Mouse (Mus musculus) gastrocnemius, adult 8-10 months (tissue): ENCODE measurements around the gene Atat1. TPM values are rescaled to one million over a fixed set of nuclear protein-coding genes. Genes with fewer than 3 reads are reported as not detected.
"Not testable (repeated sequence)": the region's sequence is repeated elsewhere in the genome, so short reads cannot be mapped to it uniquely, and the experiment has no call there.

Source experiments
- DNase-seq, 2 experiments: peaks; one replicate each; pipeline ENCODE4 v3.0.0; 2022; ENCODE audit warnings: low spot score in 2 of 2
- total RNA-seq, 4 experiments: library from RNA; stranded (reverse); gene quantifications; 2 replicates each; pipeline ENCODE4 v1.2.4; 2022

The Atat1 gene
- 1 to 10 TPM; 2.9 to 4.4 (median 3.6) TPM for total RNA-seq

GRCm38 (mm10) chr17:35909919-35910369 lies at the start of gene Atat1:
Gene Atat1, minus strand, starts transcription at chr17:35910075.
- DNase-seq, result peak; percentile 88 to 91

DNA sequence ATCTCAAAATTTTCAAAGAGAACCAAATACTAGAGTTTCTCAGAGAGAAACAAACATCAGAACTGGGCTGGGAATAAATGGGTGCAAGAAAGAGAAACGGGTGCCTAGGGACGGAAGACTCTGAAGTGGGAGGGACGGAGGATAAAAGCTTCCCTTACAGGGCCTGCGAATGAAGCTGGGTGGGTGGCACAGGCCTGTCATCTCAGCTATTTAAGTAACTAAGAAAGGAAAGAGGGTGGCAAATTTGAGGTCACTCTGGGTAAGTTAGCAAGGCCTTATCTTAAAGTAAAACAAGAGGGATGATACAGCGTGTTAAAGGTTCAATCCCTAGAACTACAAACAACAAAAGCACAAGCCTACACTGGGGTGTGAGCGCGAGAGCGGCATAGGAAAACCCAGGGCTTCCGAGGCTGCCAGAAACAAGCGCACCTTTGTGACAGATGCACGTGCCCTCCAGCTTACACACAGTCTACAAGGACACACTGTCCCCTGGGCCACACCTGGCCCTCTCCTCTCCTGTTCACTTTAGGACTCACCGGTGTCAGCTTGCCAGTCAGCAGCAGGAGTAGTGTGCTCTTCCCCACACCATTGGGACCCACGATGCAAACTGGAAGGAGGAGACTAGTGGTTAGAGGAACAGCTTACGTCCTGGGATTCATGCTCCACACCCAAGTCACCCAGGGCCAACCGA lies 48.8 kb upstream of the Atat1 start:
- no peak for DNase-seq

- DNase-seq, result no peak
Observed at GRCm38 (mm10) chr17:35954665-35955064, 44.8 kb upstream of the Atat1 start.

DNA sequence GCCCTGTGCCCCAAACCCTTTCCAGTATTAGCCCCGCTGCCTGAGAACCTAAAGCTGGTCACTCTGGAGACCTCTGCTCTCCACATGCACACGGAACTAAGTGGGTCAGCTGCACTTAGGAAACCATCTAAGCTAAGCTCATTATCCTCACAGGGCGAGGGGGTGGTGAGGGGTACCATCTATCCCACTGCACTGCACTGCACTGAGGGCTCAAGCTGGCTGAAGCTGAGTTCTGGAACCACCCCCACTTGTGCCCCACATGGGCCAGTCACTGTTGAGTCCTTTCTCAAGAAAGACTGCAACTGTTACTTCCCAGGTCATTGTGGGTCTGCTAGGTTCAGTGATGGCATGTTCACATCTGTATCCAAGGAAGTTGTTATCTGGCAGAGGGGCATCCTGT lies 42.7 kb upstream of the Atat1 start:
- DNase-seq, result not testable (repeated sequence)

GRCm38 (mm10) chr17:35950946-35951345 lies 41.1 kb upstream of the Atat1 start:
- not testable (repeated sequence) for DNase-seq

GRCm38 (mm10) chr17:35939941-35940340 lies 30.1 kb upstream of the Atat1 start:
- no peak for DNase-seq

DNA sequence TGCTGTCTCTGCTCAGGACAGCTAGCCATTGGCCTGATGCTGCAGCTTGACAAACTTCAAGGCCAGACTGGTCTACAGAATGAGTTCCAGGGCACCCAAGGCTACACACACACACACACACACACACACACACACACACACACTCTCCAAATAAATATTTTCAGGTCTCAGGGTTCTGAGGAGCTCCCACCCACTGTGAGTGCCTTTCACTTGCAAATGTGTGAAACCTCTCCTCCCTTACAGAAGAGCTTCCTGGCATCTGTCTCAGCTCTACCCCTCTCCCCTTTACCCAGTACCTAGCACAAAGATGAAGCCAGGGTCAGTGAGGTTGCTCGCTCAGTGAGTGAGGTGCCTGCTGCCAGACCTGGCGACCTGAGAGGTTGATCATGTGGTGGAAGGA lies 29.2 kb upstream of the Atat1 start:
- DNase-seq, result no peak

- no peak for DNase-seq
Observed at GRCm38 (mm10) chr17:35937700-35938348, 27.9 kb upstream of the Atat1 start.

GRCm38 (mm10) chr17:35935763-35936162 lies 25.9 kb upstream of the Atat1 start:
- not testable (repeated sequence) for DNase-seq

- DNase-seq, result no peak
Observed at GRCm38 (mm10) chr17:35932608-35933007, 22.7 kb upstream of the Atat1 start.

GRCm38 (mm10) chr17:35930627-35931026 lies 20.8 kb upstream of the Atat1 start:
- no peak for DNase-seq

DNA sequence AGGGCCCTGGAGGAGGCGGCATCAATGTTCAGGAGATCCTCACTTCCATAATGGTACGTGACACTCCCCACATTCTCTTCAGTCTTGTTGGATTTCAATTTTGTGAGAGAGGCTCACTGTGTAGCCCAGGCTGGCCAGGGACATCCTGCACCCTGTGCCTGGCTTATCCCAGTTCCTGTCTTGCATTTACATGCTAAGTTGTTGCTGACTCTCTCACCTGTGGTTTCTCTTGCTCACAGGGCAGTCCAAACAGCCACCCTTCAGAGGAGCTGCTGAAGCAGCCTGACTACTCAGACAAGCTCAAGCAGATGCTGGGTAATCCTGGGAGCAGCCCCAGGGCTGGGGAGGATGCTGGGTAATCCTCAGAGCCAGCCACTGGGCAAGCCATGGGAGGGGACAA lies 19.7 kb upstream of the Atat1 start:
- no peak for DNase-seq

GRCm38 (mm10) chr17:35927471-35927870 lies 17.6 kb upstream of the Atat1 start:
- DNase-seq, result no peak

GRCm38 (mm10) chr17:35923281-35923680 lies 13.4 kb upstream of the Atat1 start:
- no peak for DNase-seq

GRCm38 (mm10) chr17:35922566-35922965 lies 12.7 kb upstream of the Atat1 start:
- DNase-seq, result no peak

GRCm38 (mm10) chr17:35921710-35922109 lies 11.8 kb upstream of the Atat1 start:
- no peak for DNase-seq

DNA sequence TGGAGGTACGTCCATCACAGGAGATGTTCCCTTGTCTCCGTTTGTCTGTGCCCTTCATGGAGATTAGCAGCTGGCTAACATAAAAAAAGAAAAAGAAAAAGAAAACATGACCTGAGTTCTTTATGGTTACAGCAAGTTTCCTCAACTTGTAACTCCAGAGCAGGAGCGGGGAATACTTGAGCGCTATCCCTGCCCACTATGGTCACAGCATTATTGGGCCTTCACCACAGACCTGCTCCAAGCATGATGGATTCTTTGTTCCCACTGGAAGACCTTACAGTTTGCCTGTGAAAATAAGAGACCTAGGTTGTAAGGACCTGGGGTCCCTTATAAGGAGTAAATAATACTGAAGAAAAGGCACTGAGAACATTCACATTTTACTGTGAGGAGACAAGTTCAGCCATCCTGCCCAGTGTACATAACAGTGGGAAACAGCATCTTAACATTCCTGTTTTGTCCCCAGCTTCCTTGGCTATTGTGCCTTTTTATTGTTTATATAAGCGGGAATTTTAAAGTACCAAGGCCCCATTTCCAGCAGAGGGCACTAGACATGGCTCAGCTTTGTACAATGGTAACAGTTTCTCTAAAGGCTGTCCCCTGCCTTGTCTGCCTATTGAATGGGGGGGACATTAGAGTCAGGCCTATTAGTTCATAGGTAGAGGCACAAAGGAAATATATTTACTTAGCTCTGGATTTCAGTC lies 11.1 kb upstream of the Atat1 start:
- DNase-seq, result no peak

DNA sequence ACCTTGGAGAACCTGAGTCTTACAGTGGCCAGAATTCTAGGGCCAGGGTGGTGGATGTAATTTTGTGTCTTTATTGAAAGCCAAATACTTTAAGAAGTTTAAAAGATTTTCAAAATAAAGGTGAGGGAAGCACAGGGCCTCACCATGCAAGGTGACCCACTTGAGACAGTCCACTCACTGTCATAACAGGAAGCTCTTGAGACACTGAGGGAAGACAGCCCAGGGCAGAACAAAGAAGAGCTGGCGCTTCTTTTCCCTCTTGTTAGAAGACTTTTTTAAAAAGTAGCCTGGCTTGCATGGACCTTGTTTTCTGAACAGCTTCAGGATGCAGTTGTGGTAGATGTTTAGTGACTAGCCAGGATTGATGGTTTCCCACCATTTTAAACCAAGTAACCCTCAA lies 10.5 kb upstream of the Atat1 start:
- DNase-seq, result no peak

DNA sequence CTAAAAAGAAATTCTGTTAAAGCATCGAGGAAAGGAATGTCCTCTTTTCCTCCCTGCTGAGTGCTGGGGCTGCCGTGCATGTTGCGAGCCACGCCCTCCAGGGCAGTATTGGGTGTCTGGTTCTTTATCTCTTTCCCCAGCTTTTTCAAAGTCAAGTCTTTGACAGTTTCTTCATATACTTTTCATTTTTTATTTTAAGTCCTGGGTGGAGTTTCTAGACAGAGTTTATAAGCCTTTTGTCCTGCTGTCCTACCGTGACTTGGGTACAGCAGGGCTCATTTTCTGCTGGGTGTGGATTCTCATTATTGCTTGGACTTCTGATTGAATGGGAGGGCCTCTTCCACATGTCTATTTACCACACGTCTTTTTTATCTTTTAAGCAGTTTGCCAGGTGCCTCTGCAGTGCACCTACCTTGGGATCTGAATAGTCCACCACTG lies 10.0 kb upstream of the Atat1 start:
- no peak for DNase-seq

DNA sequence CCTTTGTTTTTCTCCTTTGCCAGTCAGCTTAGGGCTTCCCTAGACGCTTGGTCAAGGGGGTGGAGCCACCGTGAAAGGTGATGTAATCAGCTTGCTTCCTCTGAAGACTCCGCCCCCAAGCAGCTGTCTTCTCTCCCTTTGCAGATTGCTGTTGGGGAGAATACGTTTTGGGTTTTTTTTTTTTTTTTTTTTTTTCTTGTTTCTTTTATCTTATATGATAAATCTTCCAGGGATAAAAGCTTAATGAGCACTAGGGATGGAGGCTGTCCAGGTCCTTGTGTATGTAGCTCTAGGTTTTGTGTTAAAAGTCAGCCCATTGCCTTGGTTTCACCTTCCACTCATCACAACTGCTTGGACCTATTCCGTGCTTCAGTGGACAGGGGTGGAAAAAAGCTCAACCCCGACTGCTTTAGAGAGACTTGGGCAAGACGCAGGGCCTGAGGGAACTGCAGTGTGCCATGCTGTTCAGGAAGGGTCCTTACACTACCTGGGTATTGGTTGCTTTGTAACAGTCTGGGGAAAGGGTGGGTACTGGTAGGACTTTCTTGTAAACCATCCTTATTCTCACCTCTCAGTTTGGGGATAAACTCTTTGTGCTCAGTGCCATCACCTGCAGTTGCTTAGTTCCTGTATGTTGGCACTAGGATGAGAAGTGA lies 9.3 kb upstream of the Atat1 start:
- peak; percentile 94 to 95 for DNase-seq

DNA sequence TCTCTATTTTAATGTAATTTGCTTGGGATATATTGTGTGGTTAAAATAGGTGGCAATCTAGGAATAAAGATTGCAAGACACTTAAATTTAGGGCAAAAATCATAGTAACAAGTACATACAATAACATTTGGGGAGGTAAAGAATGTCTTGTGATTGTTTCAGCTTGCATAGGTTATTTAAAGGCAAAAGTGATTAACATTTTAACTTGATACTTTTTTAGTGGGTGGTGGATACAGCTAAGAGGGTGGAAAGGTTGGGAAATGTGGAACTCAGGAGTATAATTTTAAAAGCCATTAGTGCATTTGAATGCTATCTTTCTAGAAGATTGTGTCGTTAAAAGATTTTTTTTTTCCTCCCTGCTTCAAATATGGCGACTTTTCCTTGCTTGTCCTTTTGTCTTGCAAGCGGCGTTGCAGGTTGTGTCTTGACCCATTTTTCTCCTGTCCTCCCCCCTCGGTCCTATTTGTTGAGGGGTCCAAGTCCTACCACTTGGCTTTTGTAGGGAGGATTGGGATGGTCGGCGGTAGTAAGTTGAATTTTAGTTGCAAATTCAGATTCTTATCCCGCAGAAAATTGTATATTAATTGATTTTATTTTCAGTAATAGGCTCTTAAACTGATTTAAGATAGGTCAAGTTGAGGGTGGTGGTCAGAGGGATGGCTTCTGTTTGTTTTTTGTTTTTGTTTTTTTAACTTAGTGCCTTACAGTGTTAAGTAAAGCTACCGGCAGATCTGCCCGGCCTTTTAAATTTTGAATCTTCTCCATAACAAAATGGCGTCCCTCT lies 8.6 kb upstream of the Atat1 start:
- no peak for DNase-seq
